Comparison of ENCODE assay signal across 13 mouse cellular contexts in the genomic region with DNA sequence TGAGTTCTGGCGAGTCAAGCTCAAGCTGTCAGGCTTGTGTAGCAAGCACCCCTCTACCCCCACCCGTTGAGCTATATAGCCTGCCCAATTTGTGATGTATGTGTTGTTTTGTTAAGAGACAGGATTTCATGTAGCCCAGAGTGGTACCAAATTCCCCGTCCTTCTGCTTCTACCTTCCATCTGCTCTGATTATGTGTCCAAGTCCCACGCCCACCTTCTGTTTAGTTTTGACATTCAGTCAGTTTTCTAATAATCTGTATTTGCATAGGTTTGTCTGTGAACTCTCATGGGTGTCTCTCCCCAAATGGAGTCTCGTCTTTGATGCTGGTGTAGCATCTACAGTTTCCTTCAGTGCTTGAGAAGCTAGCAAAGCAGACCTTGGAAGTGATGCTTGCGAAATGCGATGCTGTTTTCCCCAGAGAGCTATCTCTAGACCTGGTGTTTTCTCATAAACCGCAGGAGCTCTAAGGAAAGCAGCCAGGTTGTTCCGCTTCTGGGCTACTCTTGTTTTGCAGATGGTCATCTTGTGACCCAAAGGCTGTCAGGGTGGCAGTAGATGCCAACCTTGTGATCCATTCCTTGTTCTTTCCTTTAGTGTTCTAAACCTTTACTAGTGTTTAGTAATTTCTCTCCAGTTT.
A peak's percentile ranks its signal among the peaks of the same experiment; 100 is the strongest.
DNase-seq lines count a peak whose midpoint lies in the region; ATAC-seq and TF ChIP-seq lines count a peak whose summit lies in the region.
"Had no signal": no experiment of that assay in that cellular context is flagged by ENCODE, and none has a peak within 500 bp of the region (broad histone marks: within the 10 kb centered on the region; RNA-seq: fewer than 3 reads in every experiment).

No protein-coding gene starts in this region.

- H3K4me1 ChIP-seq in embryonic facial prominence, embryonic 14.5 days (ENCODE audit: control insufficient read depth, insufficient read depth, low read length) = no peaks in the 10 kb centered on the region; the same call in none of the 2 replicates
- H3K4me1 ChIP-seq in embryonic facial prominence, embryonic 10.5 days = no peaks in the 10 kb centered on the region
- no peaks in the 10 kb centered on the region for H3K4me1 ChIP-seq in midbrain, postnatal 0 days (ENCODE audit: insufficient read depth, low read length)
- no peaks in the 10 kb centered on the region for H3K4me1 ChIP-seq in midbrain, embryonic 11.5 days (ENCODE audit: control insufficient read depth, insufficient read depth, low read length)
- H3K4me1 ChIP-seq: stomach, embryonic 15.5 days had no signal

- H3K27ac ChIP-seq in embryonic facial prominence, embryonic 14.5 days (replicated peaks; ENCODE audit: low read depth, low read length) = no peak overlapping the region
- H3K27ac ChIP-seq in embryonic facial prominence, embryonic 10.5 days (replicated peaks) = no peak overlapping the region
- H3K27ac ChIP-seq in midbrain, postnatal 0 days (ENCODE audit: low read depth, low read length) = no peak overlapping the region
- H3K27ac ChIP-seq in midbrain, embryonic 11.5 days (ENCODE audit: low read depth, low read length) = no peak overlapping the region
- H3K27ac ChIP-seq in layer of hippocampus, adult 2 months = peak overlapping the region; percentile 6; the same call in 1 of the 2 replicates
- H3K27ac ChIP-seq: limb, embryonic 13.5 days; stomach, embryonic 15.5 days had no signal

- H3K27me3 ChIP-seq in embryonic facial prominence, embryonic 14.5 days (replicated peaks; ENCODE audit: control insufficient read depth, insufficient read depth, low read length) = no peaks in the 10 kb centered on the region
- no peaks in the 10 kb centered on the region for H3K27me3 ChIP-seq in embryonic facial prominence, embryonic 10.5 days (replicated peaks; ENCODE audit: low read depth, poor library complexity, severe bottlenecking)
- no peaks in the 10 kb centered on the region for H3K27me3 ChIP-seq in midbrain, postnatal 0 days (ENCODE audit: insufficient read depth, low read length)
- H3K27me3 ChIP-seq in midbrain, embryonic 11.5 days (ENCODE audit: control insufficient read depth, insufficient read depth, low read length) = no peaks in the 10 kb centered on the region
- H3K27me3 ChIP-seq: limb, embryonic 13.5 days; Patski; stomach, embryonic 15.5 days had no signal

- no peaks in the 10 kb centered on the region for H3K9me3 ChIP-seq in embryonic facial prominence, embryonic 14.5 days (ENCODE audit: control insufficient read depth, low read length)
- no peaks in the 10 kb centered on the region for H3K9me3 ChIP-seq in embryonic facial prominence, embryonic 10.5 days
- no peaks in the 10 kb centered on the region for H3K9me3 ChIP-seq in midbrain, postnatal 0 days (ENCODE audit: low read length)
- H3K9me3 ChIP-seq in midbrain, embryonic 11.5 days (ENCODE audit: control insufficient read depth, low read length) = no peaks in the 10 kb centered on the region
- H3K9me3 ChIP-seq: limb, embryonic 13.5 days; stomach, embryonic 15.5 days had no signal

- DNase-seq in embryonic facial prominence, embryonic 14.5 days (ENCODE audit: low spot score) = no peak
- no peak for DNase-seq in embryonic facial prominence, embryonic 10.5 days (ENCODE audit: low spot score)
- peak; percentile 19 for DNase-seq in midbrain, postnatal 0 days (ENCODE audit: low spot score)
- DNase-seq in midbrain, embryonic 11.5 days (ENCODE audit: low spot score, missing footprints) = no peak
- DNase-seq in layer of hippocampus, adult 2 months (ENCODE audit: low spot score in 2 of 2) = peak; percentile 61 to 65
- no peak for DNase-seq in heart, postnatal 4 days
- no peak for DNase-seq in gastrocnemius, postnatal 25 days
- no peak for DNase-seq in c-Kit-positive CD71-positive TER-119-positive erythroid progenitor cells, embryonic 14.5 days (ENCODE audit: low spot score)
- DNase-seq: lung, adult 18-20 months; thymus, postnatal 25 days had no signal

- ATAC-seq in embryonic facial prominence, embryonic 14.5 days (ENCODE audit: low read depth) = peak; percentile 53; the same call in 1 of the 2 replicates
- no peak for ATAC-seq in midbrain, postnatal 0 days (ENCODE audit: low FRiP score)
- ATAC-seq in midbrain, embryonic 11.5 days (ENCODE audit: low FRiP score) = no peak
- ATAC-seq: Patski had no signal

- no peak overlapping the region for H3K9ac ChIP-seq in embryonic facial prominence, embryonic 14.5 days (ENCODE audit: low read depth, low read length)
- H3K9ac ChIP-seq in midbrain, postnatal 0 days (replicated peaks; ENCODE audit: low read length, poor library complexity, severe bottlenecking) = no peak overlapping the region
- no peak overlapping the region for H3K9ac ChIP-seq in midbrain, embryonic 11.5 days (ENCODE audit: low read length)
- H3K9ac ChIP-seq: limb, embryonic 13.5 days; stomach, embryonic 15.5 days had no signal

- no peak overlapping the region for H3K4me2 ChIP-seq in embryonic facial prominence, embryonic 14.5 days (ENCODE audit: low read depth, low read length)
- no peak overlapping the region for H3K4me2 ChIP-seq in midbrain, postnatal 0 days (ENCODE audit: low read depth, low read length, poor library complexity, severe bottlenecking)
- H3K4me2 ChIP-seq in midbrain, embryonic 11.5 days = no peak overlapping the region
- H3K4me2 ChIP-seq: limb, embryonic 13.5 days; stomach, embryonic 15.5 days had no signal

- no peaks in the 10 kb centered on the region for H3K36me3 ChIP-seq in embryonic facial prominence, embryonic 14.5 days (ENCODE audit: control insufficient read depth, insufficient read depth, low read length)
- H3K36me3 ChIP-seq in embryonic facial prominence, embryonic 10.5 days (replicated peaks) = peaks cover 9% of the 10 kb centered on the region
- no peaks in the 10 kb centered on the region for H3K36me3 ChIP-seq in midbrain, postnatal 0 days (ENCODE audit: insufficient read depth, low read length)
- H3K36me3 ChIP-seq in midbrain, embryonic 11.5 days (ENCODE audit: control insufficient read depth, insufficient read depth, low read length) = no peaks in the 10 kb centered on the region
- H3K36me3 ChIP-seq: stomach, embryonic 15.5 days had no signal

- no peak for TF ChIP-seq CTCF in midbrain, postnatal 0 days (IDR thresholded peaks at IDR 0.05)
- no peak for TF ChIP-seq CTCF in layer of hippocampus, adult 2 months (conservative IDR thresholded peaks at IDR 0.05)

- 85% methylated on average over 9 of the region's 9 CpGs for WGBS in embryonic facial prominence, embryonic 14.5 days
- 89% methylated on average over 9 of the region's 9 CpGs for WGBS in embryonic facial prominence, embryonic 10.5 days
- 76% methylated on average over 9 of the region's 9 CpGs for WGBS in midbrain, postnatal 0 days
- 85% methylated on average over 9 of the region's 9 CpGs for WGBS in midbrain, embryonic 11.5 days

- H3K4me3 ChIP-seq in embryonic facial prominence, embryonic 14.5 days (ENCODE audit: low read depth, low read length) = no peak overlapping the region
- no peak overlapping the region for H3K4me3 ChIP-seq in embryonic facial prominence, embryonic 10.5 days
- no peak overlapping the region for H3K4me3 ChIP-seq in midbrain, postnatal 0 days (ENCODE audit: low read depth, low read length)
- no peak overlapping the region for H3K4me3 ChIP-seq in midbrain, embryonic 11.5 days (ENCODE audit: low read depth, low read length)
- H3K4me3 ChIP-seq in layer of hippocampus, adult 2 months = no peak overlapping the region; the same call in 1 of the 2 replicates
- H3K4me3 ChIP-seq: limb, embryonic 13.5 days; stomach, embryonic 15.5 days had no signal

Comparison
In these comparisons a context has a peak if more than half of its experiments do, and no peak if none do; other contexts are left out.
1. DNase-seq: peak in midbrain, postnatal 0 days (single experiment) and layer of hippocampus, adult 2 months (2 of 2); none in embryonic facial prominence, embryonic 14.5 days (single experiment), embryonic facial prominence, embryonic 10.5 days (single experiment), midbrain, embryonic 11.5 days (single experiment), heart, postnatal 4 days (single experiment), gastrocnemius, postnatal 25 days (single experiment) and c-Kit-positive CD71-positive TER-119-positive erythroid progenitor cells, embryonic 14.5 days (single experiment).